Mouse (Mus musculus): ENCODE measurements around the gene Rflna.
A peak's percentile ranks its signal among the peaks of the same experiment; 100 is the strongest.

Gene Rflna

DNA sequence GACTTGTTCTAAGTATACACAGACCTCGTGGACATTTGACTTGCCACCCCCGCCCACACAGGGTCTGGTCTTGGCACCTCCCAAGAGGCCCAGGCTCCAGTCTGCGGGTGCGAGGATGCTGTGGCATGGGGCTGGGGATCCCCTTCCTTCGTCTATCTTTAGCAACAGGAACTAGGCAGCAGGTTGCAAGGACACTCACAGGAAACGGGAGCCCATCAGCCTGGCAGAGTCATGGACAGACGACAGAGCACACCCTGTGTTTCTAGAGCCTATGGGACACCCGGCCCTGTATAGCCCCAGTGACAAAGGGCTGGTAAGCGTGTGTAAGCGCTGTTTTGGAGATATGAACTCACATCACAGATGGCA lies 49.2 kb downstream of the Rflna start:
- no peak for DNase-seq (ENCODE audit: extremely low spot score, low spot score)

GRCm38 (mm10) chr5:125052603-125053488 lies 49.8 kb downstream of the Rflna start:
- no peak for DNase-seq (ENCODE audit: extremely low spot score, low spot score)

GRCm38 (mm10) chr5:125053661-125054060 lies 50.6 kb downstream of the Rflna start:
- DNase-seq (ENCODE audit: extremely low spot score, low spot score): no peak

DNA sequence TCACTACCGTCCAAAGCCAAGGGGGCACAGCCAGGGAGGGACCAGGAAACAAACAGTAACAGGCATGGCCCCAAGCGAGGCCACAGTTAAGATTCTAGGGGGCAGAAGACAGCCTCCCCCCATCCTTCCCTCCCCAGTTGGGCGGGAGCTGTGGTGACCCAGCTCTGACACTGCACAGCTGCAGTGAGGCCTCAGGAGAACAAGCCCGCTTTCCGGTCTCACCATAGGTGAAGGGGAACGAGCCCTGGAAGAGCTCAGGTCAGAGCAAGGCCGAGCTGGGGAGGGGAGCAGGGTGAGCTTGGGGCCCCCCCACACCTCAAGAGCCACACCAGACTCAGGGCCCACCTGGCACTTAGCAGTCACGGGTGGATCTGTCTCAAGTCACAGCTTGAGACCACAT lies 52.9 kb downstream of the Rflna start:
- DNase-seq (ENCODE audit: extremely low spot score, low spot score): peak; percentile 34

GRCm38 (mm10) chr5:125056331-125056695 lies 53.3 kb downstream of the Rflna start:
- peak; percentile 50 for DNase-seq (ENCODE audit: extremely low spot score, low spot score)

GRCm38 (mm10) chr5:125056696-125057554 lies 53.9 kb downstream of the Rflna start:
- DNase-seq (ENCODE audit: extremely low spot score, low spot score): peak; percentile 70

- DNase-seq (ENCODE audit: extremely low spot score, low spot score): peak; percentile 56
Observed at GRCm38 (mm10) chr5:125057555-125058266, 54.7 kb downstream of the Rflna start.

DNA sequence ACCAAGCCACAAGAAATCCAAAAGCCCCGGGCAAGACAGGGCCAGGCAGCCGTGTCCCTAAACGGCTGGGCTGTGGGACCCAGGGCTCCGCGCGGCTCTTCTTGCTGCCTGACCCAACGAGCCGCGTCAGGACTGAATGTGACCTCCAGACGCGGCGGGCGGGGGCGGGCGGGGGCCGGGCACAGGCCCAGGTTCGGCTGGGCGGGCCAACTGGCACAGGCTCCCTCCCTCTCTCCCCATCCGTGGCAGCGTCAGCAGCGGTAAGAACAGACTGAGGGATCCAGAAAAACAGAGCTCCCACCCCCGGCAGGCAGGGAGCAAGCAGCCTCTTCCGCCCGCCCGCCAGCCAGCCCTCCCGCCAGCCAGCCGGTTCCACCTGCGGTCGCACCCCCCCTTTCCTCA lies 55.2 kb downstream of the Rflna start:
- peak; percentile 53 for DNase-seq (ENCODE audit: extremely low spot score, low spot score)

Data from neural tube, embryonic 10.5 days (tissue).